Mouse (Mus musculus): Measurements from ENCODE around the gene Pdhx. TPM values are rescaled to one million over a fixed set of nuclear protein-coding genes. Genes with fewer than 3 reads are reported as not detected.

Gene Pdhx
- 30.2 and 31.3 TPM in 2 replicates for polyA plus RNA-seq (2016; fragmentation: Nextera tagmentation; extraction: Ambion mirVana)

DNA sequence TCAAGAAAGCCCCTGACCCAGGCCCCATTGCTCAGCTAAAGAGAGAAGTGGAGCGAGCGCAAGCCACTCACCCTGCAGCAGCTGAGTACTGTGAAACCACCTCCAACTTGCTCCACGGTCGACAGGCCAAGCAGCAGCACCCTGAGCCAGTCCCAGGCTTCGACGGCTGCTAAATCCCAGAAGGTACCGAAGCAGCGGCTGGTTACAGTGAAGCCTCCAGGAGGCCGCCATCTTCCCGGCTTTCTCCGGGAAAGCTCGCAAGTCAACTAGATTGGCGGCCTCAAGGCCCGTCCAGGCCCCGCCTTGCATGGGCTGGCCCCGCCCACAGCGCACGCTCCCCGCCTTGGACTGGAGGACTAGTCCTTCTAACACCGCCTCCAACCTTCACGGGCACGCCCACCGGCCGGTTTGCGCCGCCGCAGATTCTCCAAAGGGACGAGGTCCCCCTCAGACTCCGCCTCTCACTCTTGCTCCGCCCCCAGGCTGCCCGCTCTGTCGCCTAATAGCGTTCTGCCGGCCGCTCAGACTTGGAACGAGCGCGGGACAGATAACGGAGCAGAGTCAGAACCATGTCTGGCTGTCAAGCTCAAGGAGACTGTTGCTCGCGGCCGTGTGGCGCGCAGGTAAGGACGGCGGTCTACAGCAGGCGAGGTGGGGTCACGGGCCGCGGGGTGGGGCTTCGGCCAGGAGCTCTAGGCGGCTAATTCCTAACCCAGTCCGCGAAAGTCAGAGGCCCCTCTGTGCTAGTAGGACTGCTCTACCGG lies at the start of gene Pdhx, which contains the start of gene Apip:
Pdhx (minus strand) TSS at position 295 of the 764 bp plus-strand sequence.
Apip (plus strand) TSS at position 457 of the 764 bp plus-strand sequence.
- Histone ChIP-seq H3K27ac (peak within 1 kb of the TSS; percentile 95), H3K9me3 (replicated peaks) (no peaks in the 10 kb centered on the region), H3K36me3 (0 out of 2 replicates have a peak, but pooled peaks cover 8% of the 10 kb centered on the region), H3K4me3 (peak within 1 kb of the TSS; percentile 88), H3K9ac (peak within 1 kb of the TSS; percentile 88), H3K4me1 (peaks cover 50% of the 10 kb centered on the region), H3K4me2 (peak within 1 kb of the TSS; percentile 79), H3K27me3 (replicated peaks) (no peaks in the 10 kb centered on the region)
- peak; percentile 98 for ATAC-seq
- under 1% methylated on average over 55 of the region's 55 CpGs for WGBS (ENCODE audit: insufficient replicate concordance)

DNA sequence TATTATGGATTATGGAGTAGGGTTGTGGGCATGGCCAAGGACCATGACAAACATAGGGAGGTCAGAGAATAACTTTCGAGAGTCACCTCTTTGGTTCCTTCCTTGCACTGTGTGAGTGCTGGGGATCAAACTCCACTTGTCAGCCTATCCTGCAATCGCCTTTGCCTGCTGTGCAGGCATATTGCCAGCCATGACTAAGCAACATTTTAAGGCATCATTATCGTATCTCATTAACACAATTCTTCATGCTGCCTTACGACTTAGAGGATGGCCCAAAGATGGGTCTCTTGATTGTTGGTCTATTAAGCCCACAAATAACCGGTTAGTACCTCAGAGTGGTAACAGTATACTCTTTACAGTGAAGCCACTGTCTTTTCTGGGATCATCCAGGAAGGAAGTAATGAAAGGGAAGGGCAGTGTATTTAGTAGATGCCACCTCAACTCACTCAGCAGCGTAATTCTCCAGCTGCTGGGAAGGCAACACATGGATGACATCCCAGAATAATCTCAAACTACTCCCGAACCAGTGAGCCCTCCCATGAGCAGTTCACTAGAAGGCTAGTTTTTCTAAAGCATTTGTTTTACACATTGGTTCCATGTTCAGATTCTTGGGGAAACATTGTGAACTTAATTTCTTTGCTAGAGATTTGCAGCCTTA lies 46.0 kb upstream of the Pdhx start:
- Histone ChIP-seq H3K4me3 (no peak overlapping the region), H3K4me2 (no peak overlapping the region), H3K27me3 (replicated peaks) (no peaks in the 10 kb centered on the region), H3K27ac (no peak overlapping the region), H3K36me3 (no peaks in the 10 kb centered on the region), H3K4me1 (no peaks in the 10 kb centered on the region), H3K9me3 (replicated peaks) (no peaks in the 10 kb centered on the region), H3K9ac (no peak overlapping the region)
- no peak for ATAC-seq
- 61% methylated on average over 7 of the region's 7 CpGs for whole genome bisulfite sequencing (ENCODE audit: insufficient replicate concordance)

DNA sequence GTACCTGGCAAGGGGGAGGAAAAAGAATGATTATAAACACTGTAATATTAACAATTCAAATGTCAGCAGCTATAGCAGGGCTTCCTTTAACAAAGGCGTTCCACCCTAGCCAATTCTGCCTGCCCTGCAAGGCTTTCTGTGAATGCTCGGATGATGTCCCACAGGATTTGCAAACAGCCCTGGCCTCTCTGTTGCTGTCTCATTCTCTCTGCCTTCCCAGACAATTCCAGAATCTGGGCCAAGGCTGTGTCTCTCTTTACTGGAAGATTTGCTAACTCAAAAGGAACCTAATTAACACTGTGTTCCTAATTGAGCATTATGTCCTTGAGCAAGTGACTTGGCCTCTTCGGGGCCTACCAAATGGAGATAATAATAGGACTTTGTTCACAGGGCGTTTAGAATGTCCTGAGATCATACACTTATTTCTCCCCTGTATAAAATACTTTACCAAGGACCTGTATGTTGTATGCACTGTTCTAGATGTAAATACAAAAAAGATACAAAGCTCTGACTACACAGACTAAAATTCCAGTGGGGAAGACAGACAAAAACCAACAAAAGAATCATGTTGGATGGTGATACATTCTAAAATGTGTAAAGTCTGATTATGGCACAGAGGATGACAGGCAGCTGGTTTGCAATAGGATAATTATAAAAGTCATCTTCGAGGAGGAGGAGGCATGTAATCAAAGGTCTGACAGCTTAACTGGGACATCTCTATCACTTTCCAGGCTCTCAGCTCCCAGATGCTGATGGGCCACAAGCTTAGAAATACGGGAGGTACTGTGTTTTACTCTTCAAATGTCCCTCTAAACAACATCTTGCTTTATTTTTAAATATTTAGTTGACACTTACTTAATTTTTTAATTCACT lies 45.2 kb upstream of the Pdhx start:
- no peak overlapping the region for H3K4me2 ChIP-seq
- no peaks in the 10 kb centered on the region for H3K27me3 ChIP-seq (replicated peaks)
- 64% methylated on average over 6 of the region's 6 CpGs for WGBS (ENCODE audit: insufficient replicate concordance)
- no peak for ATAC-seq
- no peak overlapping the region for H3K4me3 ChIP-seq
- H3K27ac ChIP-seq = no peak overlapping the region
- H3K36me3 ChIP-seq = no peaks in the 10 kb centered on the region
- no peaks in the 10 kb centered on the region for H3K4me1 ChIP-seq
- H3K9me3 ChIP-seq (replicated peaks) = no peaks in the 10 kb centered on the region
- no peak overlapping the region for H3K9ac ChIP-seq

- H3K4me3 ChIP-seq = no peak overlapping the region
- WGBS (ENCODE audit: insufficient replicate concordance) = 73% methylated on average over 5 of the region's 5 CpGs
- no peak overlapping the region for H3K9ac ChIP-seq
- no peak overlapping the region for H3K4me2 ChIP-seq
- no peak for ATAC-seq
- no peaks in the 10 kb centered on the region for H3K36me3 ChIP-seq
- no peaks in the 10 kb centered on the region for H3K9me3 ChIP-seq (replicated peaks)
- no peaks in the 10 kb centered on the region for H3K4me1 ChIP-seq
- H3K27me3 ChIP-seq (replicated peaks) = no peaks in the 10 kb centered on the region
- H3K27ac ChIP-seq = no peak overlapping the region
Measured at GRCm38 (mm10) chr2:103117212-103117611, 43.9 kb upstream of the Pdhx start.

DNA sequence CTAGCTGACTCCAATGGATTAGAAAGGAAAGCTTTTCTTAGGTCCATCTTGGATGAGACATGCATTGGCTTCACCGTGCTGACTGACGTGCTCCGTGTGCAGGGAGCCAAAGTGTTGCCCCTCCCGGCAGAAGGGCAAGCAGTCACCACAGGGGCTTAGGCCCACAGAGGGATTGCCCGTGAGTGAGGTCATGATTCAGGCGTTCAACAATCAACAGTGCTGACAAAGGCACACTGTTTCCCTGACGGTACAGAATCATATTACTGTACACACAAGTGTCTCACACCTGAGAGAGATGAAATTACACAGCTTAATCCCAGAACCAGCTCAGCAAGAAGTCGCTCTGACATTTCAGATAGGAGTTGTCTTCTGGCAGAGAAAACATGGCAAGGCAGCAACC lies 38.4 kb upstream of the Pdhx start:
- WGBS (ENCODE audit: insufficient replicate concordance) = 67% methylated on average over 8 of the region's 8 CpGs
- Histone ChIP-seq H3K36me3 (no peaks in the 10 kb centered on the region), H3K27me3 (replicated peaks) (no peaks in the 10 kb centered on the region), H3K9ac (no peak overlapping the region), H3K9me3 (replicated peaks) (no peaks in the 10 kb centered on the region), H3K4me3 (no peak overlapping the region), H3K4me1 (no peaks in the 10 kb centered on the region), H3K27ac (no peak overlapping the region), H3K4me2 (no peak overlapping the region)
- no peak for ATAC-seq

DNA sequence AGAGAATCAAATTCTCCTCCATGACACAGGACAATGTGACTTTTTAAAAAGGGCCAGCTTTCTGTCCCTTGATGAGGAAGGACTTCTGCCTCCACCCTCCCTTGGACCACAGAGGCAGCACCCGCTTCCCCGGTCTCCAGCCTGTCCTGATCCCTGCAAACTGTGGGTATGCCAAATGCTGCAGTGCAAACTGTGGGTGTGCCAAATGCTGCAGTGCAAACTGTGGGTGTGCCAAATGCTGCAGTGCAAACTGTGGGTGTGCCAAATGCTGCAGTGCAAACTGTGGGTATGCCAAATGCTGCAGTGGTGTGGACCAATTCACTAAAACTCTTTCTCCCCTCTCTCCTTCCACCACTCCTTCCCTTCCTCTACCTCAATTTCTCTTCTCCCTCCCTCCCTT lies 32.9 kb upstream of the Pdhx start:
- WGBS (ENCODE audit: insufficient replicate concordance) = 78% methylated on average over 2 of the region's 2 CpGs
- Histone ChIP-seq H3K36me3 (no peaks in the 10 kb centered on the region), H3K9ac (no peak overlapping the region), H3K9me3 (replicated peaks) (no peaks in the 10 kb centered on the region), H3K4me2 (no peak overlapping the region), H3K4me1 (no peaks in the 10 kb centered on the region), H3K27ac (no peak overlapping the region), H3K27me3 (replicated peaks) (no peaks in the 10 kb centered on the region), H3K4me3 (no peak overlapping the region)
- no peak for ATAC-seq

GRCm38 (mm10) chr2:103102595-103102994 lies 29.3 kb upstream of the Pdhx start:
- H3K4me1 ChIP-seq = no peaks in the 10 kb centered on the region
- H3K27me3 ChIP-seq (replicated peaks) = no peaks in the 10 kb centered on the region
- 78% methylated on average over 5 of the region's 5 CpGs for WGBS (ENCODE audit: insufficient replicate concordance)
- H3K9me3 ChIP-seq (replicated peaks) = no peaks in the 10 kb centered on the region
- no peak overlapping the region for H3K4me2 ChIP-seq
- H3K27ac ChIP-seq = no peak overlapping the region
- no peaks in the 10 kb centered on the region for H3K36me3 ChIP-seq
- no peak overlapping the region for H3K9ac ChIP-seq
- ATAC-seq = no peak
- H3K4me3 ChIP-seq = no peak overlapping the region

DNA sequence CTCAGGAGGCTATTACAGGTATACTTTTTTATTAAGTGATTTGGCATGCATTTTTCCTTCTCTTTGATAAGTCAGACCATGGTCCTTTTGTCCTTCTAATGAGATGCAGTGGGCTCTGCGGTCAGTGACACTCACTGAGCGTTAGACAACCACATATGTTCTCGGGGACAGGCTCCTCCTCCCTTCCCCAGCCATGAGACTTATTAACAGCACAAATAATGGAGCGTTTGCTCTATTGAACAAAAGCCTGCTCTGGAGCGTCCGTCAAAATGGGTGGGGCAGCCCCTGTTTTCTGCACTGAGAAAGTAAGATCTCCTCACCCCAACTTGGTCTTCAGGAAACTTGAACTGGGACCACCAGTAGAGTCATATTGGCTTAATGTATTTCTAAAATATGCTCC lies 16.2 kb upstream of the Pdhx start:
- H3K9me3 ChIP-seq (replicated peaks) = 0 out of 2 replicates have a peak, but pooled peaks cover 3% of the 10 kb centered on the region
- no peak overlapping the region for H3K9ac ChIP-seq
- H3K27me3 ChIP-seq (replicated peaks) = no peaks in the 10 kb centered on the region
- peaks cover 65% of the 10 kb centered on the region for H3K36me3 ChIP-seq
- no peak overlapping the region for H3K4me3 ChIP-seq
- no peak overlapping the region for H3K4me2 ChIP-seq
- no peak for ATAC-seq
- H3K27ac ChIP-seq = no peak overlapping the region
- 85% methylated on average over 6 of the region's 6 CpGs for WGBS (ENCODE audit: insufficient replicate concordance)
- no peaks in the 10 kb centered on the region for H3K4me1 ChIP-seq

DNA sequence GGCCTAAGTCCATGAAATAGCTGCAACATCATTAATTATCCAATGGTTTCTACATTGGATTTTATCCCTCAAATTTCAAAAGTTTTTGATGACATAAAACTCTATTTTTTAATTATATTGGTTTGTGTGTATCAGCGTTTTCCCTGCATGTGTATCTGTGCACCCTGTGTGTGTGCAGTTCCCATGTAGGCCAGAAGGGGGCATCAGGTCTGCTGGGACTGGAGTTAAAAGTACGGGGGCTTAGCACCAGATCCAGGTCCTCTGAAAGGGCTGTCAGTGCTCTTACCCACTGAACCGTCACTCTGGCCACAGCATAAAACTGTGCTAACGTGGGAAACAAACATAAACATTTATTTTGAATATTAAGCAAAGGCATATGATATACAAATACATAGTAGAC lies 14.8 kb upstream of the Pdhx start:
- H3K9me3 ChIP-seq (replicated peaks) = 0 out of 2 replicates have a peak, but pooled peaks cover 3% of the 10 kb centered on the region
- whole genome bisulfite sequencing (ENCODE audit: insufficient replicate concordance) = 92% methylated on average over 4 of the region's 4 CpGs
- H3K36me3 ChIP-seq = peaks cover 57% of the 10 kb centered on the region
- no peak overlapping the region for H3K4me3 ChIP-seq
- no peaks in the 10 kb centered on the region for H3K4me1 ChIP-seq
- H3K27ac ChIP-seq = no peak overlapping the region
- ATAC-seq = no peak
- no peak overlapping the region for H3K4me2 ChIP-seq
- H3K9ac ChIP-seq = no peak overlapping the region
- no peaks in the 10 kb centered on the region for H3K27me3 ChIP-seq (replicated peaks)

DNA sequence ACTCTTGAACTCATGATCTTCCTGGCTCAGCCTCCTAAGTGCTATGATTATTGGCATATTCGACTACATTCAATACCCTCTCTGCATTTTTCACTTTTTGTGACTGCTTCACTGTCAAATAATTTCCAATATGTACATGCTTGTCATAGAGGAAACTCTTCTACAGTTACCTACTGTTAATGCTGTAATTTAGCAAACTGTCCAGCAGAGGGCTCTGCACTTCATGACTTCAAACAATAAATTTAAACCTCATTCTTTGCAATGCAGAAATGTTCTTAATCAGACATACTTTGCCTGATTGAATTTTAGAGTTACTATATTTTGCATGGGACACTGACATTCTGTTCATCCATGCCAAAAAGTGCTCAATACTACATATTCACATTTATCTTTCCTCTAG lies 13.1 kb upstream of the Pdhx start:
- H3K4me3 ChIP-seq = no peak overlapping the region
- no peak overlapping the region for H3K9ac ChIP-seq
- no peak overlapping the region for H3K27ac ChIP-seq
- no peak overlapping the region for H3K4me2 ChIP-seq
- peaks cover 45% of the 10 kb centered on the region for H3K36me3 ChIP-seq
- H3K27me3 ChIP-seq (replicated peaks) = no peaks in the 10 kb centered on the region
- 5% methylated on average over 1 of the region's 1 CpGs for WGBS (ENCODE audit: insufficient replicate concordance)
- no peaks in the 10 kb centered on the region for H3K4me1 ChIP-seq
- ATAC-seq = no peak
- H3K9me3 ChIP-seq (replicated peaks) = 0 out of 2 replicates have a peak, but pooled peaks cover 3% of the 10 kb centered on the region

DNA sequence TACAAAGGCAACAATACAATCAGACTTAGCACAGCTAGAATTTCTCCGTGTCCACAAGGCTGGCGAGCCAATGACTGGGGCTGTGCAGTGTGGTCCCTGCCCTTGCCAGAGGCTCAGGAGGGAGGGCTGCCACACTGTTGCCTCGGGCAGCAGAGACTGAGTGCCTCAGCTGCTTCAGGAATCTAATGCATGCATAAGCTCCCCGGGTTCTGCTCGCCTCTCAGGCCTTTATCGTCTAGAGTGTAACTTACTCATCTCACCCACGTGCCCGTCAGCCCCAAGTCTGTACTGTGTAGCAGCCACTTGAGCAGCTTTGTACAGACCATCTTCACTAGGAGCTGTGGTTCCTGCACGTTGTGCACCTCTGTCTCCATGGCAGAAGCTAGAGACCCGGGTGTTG lies 12.3 kb upstream of the Pdhx start:
- WGBS (ENCODE audit: insufficient replicate concordance) = 74% methylated on average over 10 of the region's 10 CpGs
- Histone ChIP-seq H3K4me3 (no peak overlapping the region), H3K4me1 (0 out of 2 replicates have a peak, but pooled peaks cover 3% of the 10 kb centered on the region), H3K27me3 (replicated peaks) (no peaks in the 10 kb centered on the region), H3K36me3 (peaks cover 49% of the 10 kb centered on the region), H3K9ac (no peak overlapping the region), H3K27ac (no peak overlapping the region), H3K4me2 (no peak overlapping the region), H3K9me3 (replicated peaks) (0 out of 2 replicates have a peak, but pooled peaks cover 3% of the 10 kb centered on the region)
- no peak for ATAC-seq

All from liver, embryonic 12.5 days (tissue).